Mouse (Mus musculus) heart, adult 9 months (tissue): ENCODE measurements around the gene Sec14l2.
A peak's percentile ranks its signal among the peaks of the same experiment; 100 is the strongest.

ENCODE experiments used
- DNase-seq, 2 experiments: peaks; one replicate each; pipeline ENCODE4 v3.0.0; 2022; ENCODE audit warnings: low spot score in 2 of 2

The Sec14l2 gene

DNA sequence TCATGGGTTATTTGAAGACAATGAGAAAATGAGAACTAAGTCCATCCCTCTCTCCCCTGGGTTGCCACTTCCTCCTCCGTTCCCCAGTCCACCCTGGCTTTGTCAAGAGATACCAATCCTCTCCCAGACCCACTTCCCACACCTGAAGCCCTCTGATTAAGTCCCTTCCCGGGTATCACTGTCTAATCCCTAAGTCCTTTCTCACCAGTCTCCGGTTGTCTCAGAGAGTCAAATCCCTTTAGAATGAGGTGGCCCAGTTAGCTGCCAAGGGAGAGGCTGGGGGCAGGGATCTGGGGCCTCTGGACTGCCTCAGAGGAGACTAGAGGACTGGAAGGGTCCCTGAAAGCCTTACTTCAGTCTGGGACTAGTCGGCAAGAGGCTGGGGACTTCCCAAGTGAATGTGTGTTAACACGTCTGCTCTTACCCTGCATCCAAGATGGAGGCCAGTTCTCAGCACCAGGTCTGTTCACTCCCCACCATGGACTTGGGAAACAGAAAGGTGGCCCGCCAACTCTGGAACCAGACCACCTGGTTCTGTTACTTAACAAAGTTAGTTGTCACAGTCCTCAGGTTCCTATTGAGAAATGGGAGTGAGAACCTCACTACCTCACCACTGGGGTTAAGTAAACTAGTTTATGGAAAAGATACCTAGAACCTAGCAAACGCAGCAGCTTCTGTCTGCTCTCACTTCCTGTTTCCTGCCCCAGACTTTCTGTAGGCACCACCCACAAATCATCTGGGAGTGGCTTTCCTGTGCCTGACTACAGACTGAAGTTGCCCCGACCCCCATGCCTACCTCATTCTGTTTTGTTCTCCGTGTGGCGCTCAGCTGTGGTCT lies at the start of gene Sec14l2:
TSS of gene Sec14l2 (minus strand) at position 674 of the 838 bp plus-strand sequence.
- no peak for DNase-seq

DNA sequence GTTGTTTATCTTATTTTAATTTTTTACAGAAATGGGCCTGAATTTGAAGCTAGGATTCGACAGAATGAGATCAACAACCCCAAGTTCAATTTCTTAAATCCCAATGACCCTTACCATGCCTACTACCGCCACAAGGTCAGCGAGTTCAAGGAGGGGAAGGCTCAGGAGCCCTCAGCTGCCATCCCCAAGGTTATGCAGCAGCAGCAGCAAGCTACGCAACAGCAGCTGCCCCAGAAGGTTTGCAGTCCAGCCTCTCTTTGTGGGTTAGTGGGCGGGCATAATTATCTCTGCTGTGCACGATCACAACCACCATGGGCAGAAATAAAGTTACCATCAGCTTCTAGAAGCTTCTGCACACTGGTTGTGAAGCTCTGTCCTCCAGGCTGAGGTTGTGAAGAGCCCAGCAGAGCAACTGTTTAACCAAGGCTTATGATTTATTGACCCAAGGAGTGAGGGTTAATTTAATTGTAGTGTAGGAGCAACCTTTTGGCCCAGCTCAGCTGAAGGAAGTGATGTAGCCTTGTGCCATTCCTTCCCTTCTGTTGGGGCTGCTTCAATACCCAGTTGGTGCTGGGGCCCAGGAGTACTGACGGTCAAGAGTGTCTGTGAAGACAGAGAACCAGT lies 43.4 kb upstream of the Sec14l2 start:
- no peak for DNase-seq

GRCm38 (mm10) chr11:4164701-4165100 lies 41.5 kb upstream of the Sec14l2 start:
- no peak for DNase-seq

DNA sequence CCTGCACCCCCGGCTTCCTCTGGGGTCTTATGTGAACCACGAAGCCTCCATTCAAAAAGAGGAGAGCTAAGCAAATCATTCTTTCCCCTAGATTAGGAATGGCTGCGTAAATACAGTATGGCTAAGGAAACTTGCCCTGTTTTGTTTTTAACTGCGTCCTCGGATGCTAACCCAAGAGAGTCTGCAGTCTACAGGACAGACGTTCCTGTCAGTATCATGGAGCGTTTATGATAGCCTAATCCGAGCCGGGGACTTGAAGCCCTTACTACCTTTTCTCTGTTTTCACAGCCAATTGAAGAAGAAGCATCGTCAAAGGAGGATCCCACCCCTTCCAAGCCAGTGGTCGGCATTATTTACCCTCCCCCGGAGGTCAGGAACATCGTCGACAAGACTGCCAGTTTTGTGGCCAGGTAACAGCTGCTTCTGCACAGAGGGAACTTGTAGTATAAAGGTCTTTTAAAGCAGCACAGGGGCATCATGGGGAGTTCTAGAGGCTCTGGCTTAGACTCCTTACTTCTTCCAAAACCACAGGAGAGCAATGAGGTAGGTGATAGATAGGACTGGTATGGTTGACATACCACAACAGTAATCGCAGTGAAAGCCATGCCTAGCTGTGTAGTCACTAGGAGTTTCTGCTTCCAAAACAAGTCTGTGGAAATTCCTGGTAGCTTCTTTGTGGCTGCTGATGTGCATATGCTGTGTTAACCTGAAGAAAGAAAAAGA lies 37.7 kb upstream of the Sec14l2 start:
- DNase-seq: no peak

DNA sequence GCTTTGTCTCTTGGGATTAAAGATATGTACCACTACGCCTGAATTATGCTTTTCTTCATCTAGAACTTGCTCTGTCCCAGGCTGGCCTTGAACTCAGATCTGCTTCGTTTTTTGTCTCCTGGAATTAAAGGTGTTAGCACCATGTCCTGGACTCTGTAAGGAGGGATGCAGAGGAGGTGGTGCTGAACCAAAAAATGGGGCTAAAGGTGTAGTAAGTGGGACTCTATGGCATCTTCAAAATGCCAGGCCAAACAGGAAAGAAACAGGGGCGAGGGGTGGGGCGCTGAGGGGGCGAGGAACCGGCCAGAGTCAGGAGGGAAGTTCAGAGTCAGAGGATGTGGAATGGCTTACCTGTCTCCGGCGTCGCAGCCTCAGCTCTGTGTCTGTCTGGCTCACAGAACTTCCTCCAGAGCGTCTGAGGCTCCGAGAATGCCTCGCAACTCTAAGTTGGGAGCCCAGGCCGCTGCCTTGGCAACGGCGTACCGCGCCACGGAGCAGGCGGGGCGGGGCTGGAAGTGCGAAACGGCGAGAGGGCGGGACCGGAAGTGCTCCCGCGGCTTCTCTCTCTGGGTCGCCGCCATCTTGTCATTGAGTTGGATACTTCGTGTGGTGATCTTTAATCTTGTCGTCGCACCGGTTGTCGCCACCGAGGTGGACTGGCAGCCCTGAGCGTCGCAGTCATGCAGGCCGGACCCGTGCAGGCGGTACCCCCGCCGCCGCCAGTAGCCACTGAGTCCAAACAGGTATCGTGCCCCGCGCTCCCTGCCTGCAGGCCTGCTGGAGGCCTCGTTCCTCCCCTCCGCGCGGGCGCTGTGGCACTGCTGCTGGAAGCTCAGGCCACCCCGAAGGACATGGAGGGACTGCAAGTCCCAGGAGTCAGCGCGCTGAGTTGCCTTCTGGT lies 36.8 kb upstream of the Sec14l2 start, which contains the start of the genes Ccdc157 and Sf3a1:
TSS of gene Ccdc157 (minus strand) at position 486 of the 901 bp plus-strand sequence.
TSS of gene Sf3a1 (plus strand) at position 543 of the 901 bp plus-strand sequence.
- peak; percentile 92 for DNase-seq

DNA sequence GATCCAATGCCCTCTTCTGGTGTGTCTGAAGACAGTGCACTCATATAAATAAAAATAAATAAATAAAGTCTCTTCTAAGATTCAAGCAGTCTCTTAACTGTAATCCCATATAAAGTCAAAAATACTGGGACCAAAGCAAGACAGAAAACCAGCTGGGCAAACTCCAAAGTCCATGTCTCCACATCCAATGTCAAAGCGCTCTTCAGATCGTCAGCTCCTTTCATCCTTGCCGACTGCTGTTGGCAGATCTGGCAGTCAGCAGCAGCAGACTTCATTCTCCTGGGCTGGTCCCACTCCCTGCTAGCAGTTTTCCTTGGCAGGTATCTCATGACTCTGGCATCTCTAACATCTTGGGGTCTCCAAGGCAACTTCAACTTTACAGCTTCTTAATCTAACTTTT lies 35.5 kb upstream of the Sec14l2 start:
- DNase-seq: no peak

DNA sequence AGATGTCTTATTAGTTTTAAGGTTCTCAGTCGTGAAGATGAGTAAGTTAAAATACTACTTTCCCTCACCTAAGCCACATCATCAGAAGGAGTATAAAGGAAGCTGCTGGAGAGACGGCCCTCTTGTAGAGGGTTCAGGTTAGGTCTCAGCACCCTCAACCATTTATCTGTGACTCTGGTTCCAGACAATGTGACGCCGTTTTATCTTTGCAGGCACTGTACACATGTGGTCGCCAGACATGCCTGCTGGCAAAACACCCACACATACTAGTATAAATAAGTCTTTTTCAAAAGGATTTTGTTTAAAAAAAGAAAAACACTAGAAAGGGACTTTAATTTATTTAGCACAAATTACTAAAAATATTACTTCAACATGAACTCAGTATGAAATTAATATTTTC lies 32.4 kb upstream of the Sec14l2 start:
- DNase-seq: no peak

DNA sequence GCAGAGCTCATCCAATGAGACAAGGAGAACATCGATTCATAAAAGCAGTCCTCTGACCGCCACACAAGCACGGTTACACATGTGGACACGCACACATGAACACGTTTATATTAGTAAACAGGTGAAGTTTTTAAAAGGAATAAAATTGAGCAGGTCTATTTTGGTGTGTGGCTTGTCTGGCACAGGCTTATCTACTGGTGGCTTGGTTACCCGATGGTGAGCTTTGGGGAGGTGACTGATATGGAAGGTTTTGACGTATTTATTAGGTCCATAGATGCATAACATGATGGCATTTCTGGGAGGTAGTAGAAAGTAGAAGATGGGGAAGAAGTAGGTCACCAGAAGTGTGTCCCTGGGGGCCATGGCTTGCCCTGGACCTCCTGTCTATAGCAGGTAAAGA lies 30.5 kb upstream of the Sec14l2 start:
- DNase-seq: no peak

DNA sequence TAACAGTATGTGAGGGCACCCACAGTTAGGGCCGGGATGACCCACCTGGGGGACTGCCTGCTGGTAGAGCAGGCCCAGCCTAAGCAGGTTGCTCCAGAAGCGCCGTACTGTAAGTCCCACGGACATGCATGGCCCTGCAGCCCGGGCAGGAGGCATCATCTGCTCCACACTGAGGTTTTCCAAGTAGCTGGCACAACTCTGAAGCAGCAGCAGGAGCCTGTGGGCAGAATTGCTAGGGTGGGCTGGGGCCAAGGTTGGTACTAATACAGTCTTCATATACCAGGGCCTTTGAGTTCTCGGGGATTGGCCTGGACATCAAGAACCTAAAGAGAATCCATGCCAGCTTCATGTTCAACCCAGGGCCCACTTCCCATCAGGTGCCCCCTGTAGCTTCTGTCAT lies 26.7 kb upstream of the Sec14l2 start:
- no peak for DNase-seq

- no peak for DNase-seq
These were observed 25.4 kb upstream of the Sec14l2 start for GRCm38 (mm10) chr11:4148536-4149156.

DNA sequence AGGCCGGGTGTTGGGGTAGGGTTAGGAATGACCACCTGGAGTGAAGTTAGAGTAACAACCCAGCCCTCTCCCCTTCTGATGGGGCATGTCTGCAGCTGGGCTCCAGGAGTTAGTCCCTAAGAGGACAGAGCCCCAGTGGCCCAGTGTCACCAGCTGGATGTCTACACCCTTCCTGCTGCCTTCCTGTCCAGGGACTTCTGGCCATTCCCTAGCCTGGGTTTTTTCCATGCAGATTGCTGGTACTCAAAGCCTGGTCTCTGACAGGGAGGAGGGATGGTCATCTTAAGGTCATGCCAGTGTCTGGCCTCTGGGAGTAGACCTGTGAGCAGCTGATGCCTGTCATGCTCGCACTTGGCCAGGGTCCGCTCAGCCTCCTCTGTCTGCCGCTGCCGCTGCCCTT lies 24.9 kb upstream of the Sec14l2 start:
- peak; percentile 36 to 68 for DNase-seq

- DNase-seq: no peak
These were observed 23.9 kb upstream of the Sec14l2 start for GRCm38 (mm10) chr11:4147098-4147497.

- DNase-seq: no peak
These were observed 23.2 kb upstream of the Sec14l2 start for GRCm38 (mm10) chr11:4146381-4146780.

GRCm38 (mm10) chr11:4143281-4144062 lies 20.3 kb upstream of the Sec14l2 start:
- no peak for DNase-seq

GRCm38 (mm10) chr11:4142352-4142751 lies 19.1 kb upstream of the Sec14l2 start:
- no peak for DNase-seq

DNA sequence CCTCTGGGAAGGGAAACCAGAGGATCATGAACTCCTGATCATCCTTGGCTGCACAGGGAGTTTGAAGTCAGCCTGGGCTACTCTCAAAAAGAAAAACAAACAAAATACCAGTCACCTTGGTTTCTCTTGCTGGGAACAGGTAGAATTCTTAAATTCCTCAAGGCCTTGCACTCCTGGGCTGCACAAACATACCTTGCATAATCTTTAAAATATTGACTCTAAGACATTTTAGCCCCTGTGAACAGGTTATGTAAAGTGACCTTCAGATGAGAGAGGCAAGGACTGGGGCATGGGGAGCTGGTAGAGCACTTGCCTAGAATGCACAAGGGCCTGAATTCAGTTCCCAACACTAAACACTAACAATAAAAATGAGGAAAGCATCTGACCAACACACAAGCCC lies 18.3 kb upstream of the Sec14l2 start:
- DNase-seq: no peak

GRCm38 (mm10) chr11:4138964-4139363 lies 15.7 kb upstream of the Sec14l2 start:
- no peak for DNase-seq

DNA sequence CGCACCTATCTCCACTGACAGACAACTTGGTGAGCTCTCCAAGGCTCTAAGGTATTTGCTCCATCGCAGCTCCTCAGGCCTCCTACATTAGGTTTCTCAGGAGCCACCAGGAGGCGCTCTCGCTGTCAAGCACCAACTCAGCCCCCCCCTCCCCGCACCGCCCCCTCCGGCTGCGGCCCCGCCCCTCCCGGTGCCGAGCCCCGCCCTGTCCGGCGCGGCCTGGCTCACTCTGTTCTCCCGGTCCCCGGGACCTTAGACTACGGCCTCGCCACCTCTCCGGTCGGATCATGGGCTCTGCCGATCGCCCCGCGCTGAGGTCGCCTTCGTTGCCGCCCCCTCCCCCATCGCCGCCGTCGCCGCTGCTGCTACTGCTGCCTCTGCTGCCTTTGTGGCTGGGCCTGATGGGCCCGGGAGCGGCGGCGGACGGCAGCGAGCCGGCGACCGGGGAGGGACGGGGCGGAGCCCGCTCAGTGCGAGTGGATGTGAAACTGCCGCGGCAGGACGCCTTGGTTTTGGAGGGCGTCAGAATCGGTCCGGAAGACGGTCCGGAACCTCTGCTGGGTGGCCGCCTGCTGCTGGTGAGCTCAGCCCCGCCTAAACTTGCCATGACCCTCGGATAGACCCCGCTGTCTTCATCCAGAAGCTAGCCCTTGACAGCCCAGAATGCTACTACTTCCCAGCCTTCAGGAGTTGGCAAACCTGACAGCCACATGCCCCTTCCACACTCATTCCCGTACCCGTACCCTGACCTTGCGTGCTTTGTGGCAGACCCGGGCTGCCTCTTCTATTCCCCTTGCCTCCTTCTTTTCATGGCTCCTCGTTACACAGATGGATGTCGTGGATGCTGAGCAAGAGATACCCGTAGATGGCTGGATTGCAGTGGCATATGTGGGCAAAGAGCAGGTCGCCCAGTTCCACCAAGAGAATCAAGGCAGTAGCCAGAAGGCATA lies 12.0 kb upstream of the Sec14l2 start, which contains the start of gene Rnf215:
TSS of gene Rnf215 (plus strand) at position 217 of the 950 bp plus-strand sequence.
- peak; percentile 89 for DNase-seq

DNA sequence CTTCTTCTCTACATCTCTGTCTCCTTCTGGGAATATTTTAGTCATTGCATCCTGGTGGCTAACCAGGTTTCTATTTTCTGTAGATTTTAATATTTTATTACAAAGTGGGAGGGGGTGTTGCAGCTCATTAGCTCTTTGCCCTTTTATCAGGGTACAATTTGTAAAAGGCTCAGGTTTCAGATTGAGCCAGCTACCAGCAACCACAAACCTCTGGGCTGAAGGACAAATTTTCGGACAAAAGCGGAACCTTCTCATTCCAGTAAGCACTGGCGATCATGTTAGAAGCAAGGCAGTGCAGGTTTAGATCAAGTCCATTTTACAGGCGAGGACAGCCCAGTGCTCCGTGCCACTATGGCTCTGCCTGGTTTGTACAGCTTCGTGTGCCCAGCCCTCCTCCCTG lies 11.2 kb upstream of the Sec14l2 start:
- no peak for DNase-seq
